Mouse (Mus musculus): ENCODE measurements at regions not wholly inside any gene's neighbourhood (a gene's known extent, or its start where the extent isn't known, plus 50 kb on each side); places are given as distances from the start of the nearest gene placed in this dataset.

GRCm38 (mm10) chr7:136214415-136214814, 498.3 kb upstream of the Mki67 start:
- TF ChIP-seq KAT2A (conservative IDR thresholded peaks at IDR 0.05; ENCODE audit: low read depth, low read length) (no peak), GATA1 (IDR thresholded peaks at IDR 0.05; ENCODE audit: low read depth, low read length) (no peak), RCOR1 (IDR thresholded peaks at IDR 0.05; ENCODE audit: low read depth, low read length) (no peak), MYB (IDR thresholded peaks at IDR 0.05; ENCODE audit: low read depth, low read length) (no peak), MEF2A (IDR thresholded peaks at IDR 0.05; ENCODE audit: extremely low read depth, insufficient replicate concordance, low read depth, low read length, poor library complexity, severe bottlenecking) (no peak), ZNF384 (IDR thresholded peaks at IDR 0.05; ENCODE audit: low read depth, low read length) (no peak), HCFC1 (IDR thresholded peaks at IDR 0.05; ENCODE audit: low read depth, low read length) (no peak), BHLHE40 (IDR thresholded peaks at IDR 0.05; ENCODE audit: borderline replicate concordance, low read depth, low read length) (no peak), ZMIZ1 (IDR thresholded peaks at IDR 0.05; ENCODE audit: low read depth, low read length) (no peak), SIN3A (IDR thresholded peaks at IDR 0.05; ENCODE audit: low read length) (no peak), CTCF (IDR thresholded peaks at IDR 0.05 in 2 of 3, conservative IDR thresholded peaks at IDR 0.05 in 1 of 3; ENCODE audit: control insufficient read depth in 1 of 3, insufficient read depth in 1 of 3, low read depth in 2 of 3, low read length in 3 of 3, poor library complexity in 1 of 3, severe bottlenecking in 1 of 3) (no peak), POLR2A (IDR thresholded peaks at IDR 0.05; ENCODE audit: control insufficient read depth in 1 of 2, insufficient read depth in 1 of 2, low read depth in 1 of 2, low read length in 2 of 2, poor library complexity in 1 of 2) (no peak)

All from MEL (cell line).